In the genomic region with DNA sequence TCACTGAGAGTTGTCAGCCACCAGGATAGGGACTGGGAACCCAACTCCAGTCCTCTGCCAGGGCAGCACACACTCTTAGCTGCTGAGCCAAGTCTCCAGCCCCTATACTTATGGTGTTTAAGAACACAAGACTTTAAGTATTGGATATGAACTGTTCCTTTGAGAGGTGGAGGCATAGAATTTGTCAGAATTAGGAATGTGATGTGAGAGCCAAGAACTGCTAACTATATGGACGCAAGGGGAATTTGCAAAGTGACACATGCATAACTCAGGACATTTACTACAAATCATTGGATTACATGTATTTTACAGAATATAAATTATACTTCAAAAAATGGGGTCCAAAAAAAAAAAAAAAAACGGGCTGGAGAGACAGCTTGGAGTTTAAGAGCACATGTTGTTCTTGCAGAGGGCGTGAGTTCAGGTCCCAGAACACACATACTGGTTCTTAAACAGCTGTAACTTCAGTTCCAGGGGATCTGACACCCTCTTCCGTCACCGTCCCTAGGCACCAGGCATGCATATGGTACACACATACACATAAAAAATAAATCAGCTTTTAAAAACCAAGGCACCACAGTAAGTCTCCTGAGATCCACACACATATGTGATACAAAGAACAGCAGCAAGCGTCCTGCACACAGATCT, we compare ENCODE assay signal across 24 mouse cellular contexts. TPM values are rescaled to one million over a fixed set of nuclear protein-coding genes. Genes with fewer than 3 reads are reported as not detected.
A peak's percentile ranks its signal among the peaks of the same experiment; 100 is the strongest.
DNase-seq lines count a peak whose midpoint lies in the region; ATAC-seq and TF ChIP-seq lines count a peak whose summit lies in the region.
"Had no signal": no experiment of that assay in that cellular context is flagged by ENCODE, and none has a peak within 500 bp of the region (broad histone marks: within the 10 kb centered on the region; RNA-seq: fewer than 3 reads in every experiment).

No protein-coding gene starts in this region.

- H3K9ac ChIP-seq in embryonic facial prominence, embryonic 14.5 days (ENCODE audit: low read depth, low read length): no peak overlapping the region
- H3K9ac ChIP-seq in limb, embryonic 12.5 days (replicated peaks): no peak overlapping the region
- no peak overlapping the region for H3K9ac ChIP-seq in stomach, embryonic 16.5 days (ENCODE audit: low read length)
- H3K9ac ChIP-seq in stomach, postnatal 0 days (ENCODE audit: low read length): no peak overlapping the region
- H3K9ac ChIP-seq: embryonic facial prominence, embryonic 12.5 days; heart, embryonic 12.5 days; hindbrain, embryonic 13.5 days; liver, embryonic 14.5 days; midbrain, embryonic 12.5 days; neural tube, embryonic 13.5 days had no signal

- H3K4me2 ChIP-seq in embryonic facial prominence, embryonic 14.5 days (ENCODE audit: low read depth, low read length): no peak overlapping the region
- no peak overlapping the region for H3K4me2 ChIP-seq in limb, embryonic 12.5 days
- H3K4me2 ChIP-seq in stomach, embryonic 16.5 days (ENCODE audit: low read depth, low read length): no peak overlapping the region
- H3K4me2 ChIP-seq in stomach, postnatal 0 days (replicated peaks; ENCODE audit: low read depth): no peak overlapping the region
- H3K4me2 ChIP-seq: embryonic facial prominence, embryonic 12.5 days; heart, embryonic 12.5 days; neural tube, embryonic 13.5 days had no signal

- peaks cover 10% of the 10 kb centered on the region for H3K4me1 ChIP-seq in embryonic facial prominence, embryonic 14.5 days (ENCODE audit: control insufficient read depth, insufficient read depth, low read length)
- H3K4me1 ChIP-seq in embryonic facial prominence, embryonic 10.5 days: peaks cover 26% of the 10 kb centered on the region
- peaks cover 35% of the 10 kb centered on the region for H3K4me1 ChIP-seq in limb, embryonic 12.5 days (replicated peaks)
- peaks cover 24% of the 10 kb centered on the region for H3K4me1 ChIP-seq in limb, embryonic 10.5 days
- H3K4me1 ChIP-seq in stomach, embryonic 16.5 days (ENCODE audit: control insufficient read depth, insufficient read depth, low read length): peaks cover 3% of the 10 kb centered on the region; the same call in 1 of the 2 replicates
- no peaks in the 10 kb centered on the region for H3K4me1 ChIP-seq in stomach, postnatal 0 days (replicated peaks; ENCODE audit: control insufficient read depth, insufficient read depth)

- peak; percentile 27 for DNase-seq in embryonic facial prominence, embryonic 14.5 days (ENCODE audit: low spot score)
- DNase-seq in embryonic facial prominence, embryonic 10.5 days (ENCODE audit: low spot score): no peak
- no peak for DNase-seq in limb, embryonic 10.5 days (ENCODE audit: low spot score)
- no peak for DNase-seq in stomach, postnatal 0 days (ENCODE audit: low spot score)
- DNase-seq: adrenal gland, postnatal 14 days; cerebellum, adult 11 months; cerebellum, adult 9-10 months; cerebellum, postnatal 36 days; heart, adult 2 months; heart, postnatal 4 days; kidney, adult 11 months; liver; lung, adult 2 months had no signal

- H3K4me3 ChIP-seq in embryonic facial prominence, embryonic 14.5 days (ENCODE audit: low read depth, low read length): no peak overlapping the region
- no peak overlapping the region for H3K4me3 ChIP-seq in embryonic facial prominence, embryonic 10.5 days
- H3K4me3 ChIP-seq in limb, embryonic 12.5 days (replicated peaks): no peak overlapping the region
- H3K4me3 ChIP-seq in limb, embryonic 10.5 days: no peak overlapping the region
- no peak overlapping the region for H3K4me3 ChIP-seq in stomach, embryonic 16.5 days (replicated peaks; ENCODE audit: low read length)
- H3K4me3 ChIP-seq in stomach, postnatal 0 days (ENCODE audit: low read depth, low read length): no peak overlapping the region
- H3K4me3 ChIP-seq: embryonic facial prominence, embryonic 12.5 days; erythroblast, embryonic 14.5 days; heart, adult 2 months; heart, embryonic 12.5 days; hindbrain, embryonic 13.5 days; midbrain, embryonic 12.5 days; neural tube, embryonic 13.5 days had no signal

- no peaks in the 10 kb centered on the region for H3K27me3 ChIP-seq in embryonic facial prominence, embryonic 14.5 days (replicated peaks; ENCODE audit: control insufficient read depth, insufficient read depth, low read length)
- H3K27me3 ChIP-seq in embryonic facial prominence, embryonic 10.5 days (replicated peaks; ENCODE audit: low read depth, poor library complexity, severe bottlenecking): no peaks in the 10 kb centered on the region
- H3K27me3 ChIP-seq in limb, embryonic 12.5 days: no peaks in the 10 kb centered on the region
- H3K27me3 ChIP-seq in limb, embryonic 10.5 days (ENCODE audit: low read depth, poor library complexity, severe bottlenecking): no peaks in the 10 kb centered on the region
- H3K27me3 ChIP-seq in stomach, embryonic 16.5 days (ENCODE audit: control insufficient read depth, insufficient read depth, low read length): no peaks in the 10 kb centered on the region
- H3K27me3 ChIP-seq in stomach, postnatal 0 days (ENCODE audit: control insufficient read depth, insufficient read depth, low read length): no peaks in the 10 kb centered on the region
- H3K27me3 ChIP-seq: embryonic facial prominence, embryonic 12.5 days; heart, embryonic 12.5 days; hindbrain, embryonic 13.5 days; midbrain, embryonic 12.5 days; neural tube, embryonic 13.5 days had no signal

- peaks cover 15% of the 10 kb centered on the region; the same call in 1 of the 2 replicates for H3K36me3 ChIP-seq in embryonic facial prominence, embryonic 14.5 days (ENCODE audit: control insufficient read depth, insufficient read depth, low read length)
- H3K36me3 ChIP-seq in embryonic facial prominence, embryonic 10.5 days (replicated peaks): peaks cover 23% of the 10 kb centered on the region
- H3K36me3 ChIP-seq in limb, embryonic 12.5 days: 0 out of 2 replicates have a peak, but pooled peaks cover 4% of the 10 kb centered on the region
- peaks cover 7% of the 10 kb centered on the region; the same call in 1 of the 2 replicates for H3K36me3 ChIP-seq in limb, embryonic 10.5 days
- H3K36me3 ChIP-seq in stomach, embryonic 16.5 days (ENCODE audit: control insufficient read depth, insufficient read depth, low read length): no peaks in the 10 kb centered on the region
- H3K36me3 ChIP-seq in stomach, postnatal 0 days (ENCODE audit: control insufficient read depth, insufficient read depth, low read length): no peaks in the 10 kb centered on the region

- H3K9me3 ChIP-seq in embryonic facial prominence, embryonic 14.5 days (ENCODE audit: control insufficient read depth, low read length): no peaks in the 10 kb centered on the region
- H3K9me3 ChIP-seq in embryonic facial prominence, embryonic 10.5 days: no peaks in the 10 kb centered on the region
- H3K9me3 ChIP-seq in limb, embryonic 12.5 days: no peaks in the 10 kb centered on the region
- no peaks in the 10 kb centered on the region for H3K9me3 ChIP-seq in limb, embryonic 10.5 days (replicated peaks)
- H3K9me3 ChIP-seq in stomach, embryonic 16.5 days (replicated peaks; ENCODE audit: control insufficient read depth, low read length): no peaks in the 10 kb centered on the region
- H3K9me3 ChIP-seq in stomach, postnatal 0 days (ENCODE audit: control insufficient read depth, low read length): no peaks in the 10 kb centered on the region
- H3K9me3 ChIP-seq: embryonic facial prominence, embryonic 12.5 days; heart, embryonic 12.5 days; hindbrain, embryonic 13.5 days; midbrain, embryonic 12.5 days; neural tube, embryonic 13.5 days had no signal

- no peak for TF ChIP-seq EP300 in stomach, postnatal 0 days (optimal IDR thresholded peaks at IDR 0.05)

- TF ChIP-seq CTCF in stomach, postnatal 0 days (IDR thresholded peaks at IDR 0.05; ENCODE audit: low read depth): no peak

- H3K27ac ChIP-seq in embryonic facial prominence, embryonic 14.5 days (replicated peaks; ENCODE audit: low read depth, low read length): no peak overlapping the region
- H3K27ac ChIP-seq in embryonic facial prominence, embryonic 10.5 days (replicated peaks): no peak overlapping the region
- 0 out of 2 replicates have a peak overlapping the region, but pooled peaks have one; percentile 50 for H3K27ac ChIP-seq in limb, embryonic 12.5 days
- no peak overlapping the region for H3K27ac ChIP-seq in limb, embryonic 10.5 days
- no peak overlapping the region for H3K27ac ChIP-seq in stomach, embryonic 16.5 days (ENCODE audit: low read length)
- no peak overlapping the region for H3K27ac ChIP-seq in stomach, postnatal 0 days (replicated peaks)
- H3K27ac ChIP-seq: embryonic facial prominence, embryonic 12.5 days; liver, embryonic 14.5 days; midbrain, embryonic 12.5 days; neural tube, embryonic 13.5 days had no signal

- 62% methylated on average over 6 of the region's 6 CpGs for WGBS in embryonic facial prominence, embryonic 14.5 days
- WGBS in embryonic facial prominence, embryonic 10.5 days: 85% methylated on average over 6 of the region's 6 CpGs
- WGBS in limb, embryonic 12.5 days: 62% methylated on average over 6 of the region's 6 CpGs
- 90% methylated on average over 6 of the region's 6 CpGs for WGBS in limb, embryonic 10.5 days
- 59% methylated on average over 6 of the region's 6 CpGs for WGBS in stomach, embryonic 16.5 days
- 59% methylated on average over 6 of the region's 6 CpGs for WGBS in stomach, postnatal 0 days

- no peak; the same call in 1 of the 2 replicates for ATAC-seq in embryonic facial prominence, embryonic 14.5 days (ENCODE audit: low read depth)
- no peak for ATAC-seq in limb, embryonic 12.5 days (ENCODE audit: insufficient number of reproducible peaks, insufficient read depth, low FRiP score, low TSS enrichment, low read depth)
- ATAC-seq in stomach, embryonic 16.5 days (ENCODE audit: insufficient read depth, low FRiP score): peak; percentile 36; the same call in 1 of the 2 replicates
- ATAC-seq in stomach, postnatal 0 days (ENCODE audit: low FRiP score, low TSS enrichment): no peak
- ATAC-seq in CD4-positive, CD25-positive, alpha-beta regulatory T cell, adult 4 months: no peak
- ATAC-seq: forebrain, embryonic 16.5 days had no signal

RNA-seq across cellular contexts. Expression of a gene that starts 14.2 kb away (rescaled TPM):
- polyA plus RNA-seq in embryonic facial prominence, embryonic 14.5 days (2014; fragmentation: Nextera tagmentation; extraction: Ambion mirVana): 10.4 and 13.2 TPM in 2 replicates
- polyA plus RNA-seq in embryonic facial prominence, embryonic 10.5 days (2016; fragmentation: Nextera tagmentation; extraction: Ambion mirVana): 10.5 and 12.8 TPM in 2 replicates
- 12.3 and 13.3 TPM in 2 replicates for polyA plus RNA-seq in limb, embryonic 12.5 days (2016; fragmentation: Nextera tagmentation; extraction: Ambion mirVana)
- polyA plus RNA-seq in limb, embryonic 10.5 days (2016; fragmentation: Nextera tagmentation; extraction: Ambion mirVana): 11.0 and 11.7 TPM in 2 replicates
- polyA plus RNA-seq in stomach, embryonic 16.5 days (2015; fragmentation: Nextera tagmentation; extraction: Ambion mirVana): 4.1 and 5.6 TPM in 2 replicates
- 13.4 and 14.0 TPM in 2 replicates for polyA plus RNA-seq in stomach, postnatal 0 days (2015; fragmentation: Nextera tagmentation; extraction: Ambion mirVana)
- 1 to 10 TPM; 3.9 to 9.9 TPM for polyA plus RNA-seq in CD4-positive, CD25-positive, alpha-beta regulatory T cell, adult 4 months (2017; shearing (Covaris generic))
